Mouse (Mus musculus): ENCODE data around the gene Tstd2.

The Tstd2 gene

DNA sequence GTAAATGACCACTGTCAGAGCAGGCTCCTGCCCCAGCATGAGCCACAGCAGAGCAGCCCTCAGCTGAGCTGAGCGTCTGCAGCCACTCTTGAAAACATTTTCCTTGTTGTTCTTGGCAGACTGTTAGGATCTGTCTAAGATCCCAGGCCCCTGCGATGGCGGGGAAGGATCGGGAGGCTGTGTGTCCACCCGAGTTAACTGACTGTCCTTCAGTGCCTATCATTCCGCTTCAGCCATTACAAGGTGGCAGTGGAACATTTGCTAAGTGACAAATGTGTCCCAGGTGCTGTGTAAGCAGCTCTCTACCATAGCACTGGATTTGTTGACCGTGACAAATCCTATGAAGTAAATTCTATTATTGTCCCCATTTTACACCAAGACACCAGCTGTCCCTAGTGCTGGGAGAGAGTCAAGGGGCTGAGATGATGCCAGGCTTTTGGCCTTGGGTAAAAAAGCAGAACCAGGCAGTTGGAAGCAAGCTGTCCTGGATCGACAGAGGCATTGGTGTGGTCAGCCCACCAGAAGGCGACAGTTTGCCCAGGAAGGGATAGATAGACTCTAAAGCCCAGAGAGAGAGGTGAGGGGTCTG lies 53.2 kb downstream of the Tstd2 start:
- no peak for DNase-seq (ENCODE audit: low read depth in 2 of 2, low spot score in 2 of 2)

GRCm38 (mm10) chr4:46084416-46085172 lies 53.9 kb downstream of the Tstd2 start:
- DNase-seq (ENCODE audit: low read depth in 2 of 2, low spot score in 2 of 2): no peak

DNA sequence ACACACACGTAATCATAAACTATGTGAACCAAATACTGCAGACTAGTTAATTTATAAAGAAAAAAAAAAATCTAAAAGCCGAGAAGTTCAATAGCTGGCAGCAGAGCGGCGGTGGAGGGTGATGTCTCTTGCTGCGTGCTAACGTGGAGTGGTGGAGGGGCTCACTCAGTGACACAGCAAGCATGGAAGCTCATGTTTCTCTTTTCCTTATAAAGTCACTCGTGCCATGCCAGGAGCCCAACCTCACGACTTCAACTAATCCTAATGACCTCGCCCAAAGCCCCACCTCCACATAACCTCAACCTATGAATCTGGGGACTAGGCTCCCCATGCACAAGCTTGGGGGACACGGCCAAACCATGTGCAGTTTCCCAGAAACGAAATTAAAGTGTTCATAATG lies 55.9 kb downstream of the Tstd2 start:
- DNase-seq (ENCODE audit: low read depth in 2 of 2, low spot score in 2 of 2): no peak

DNA sequence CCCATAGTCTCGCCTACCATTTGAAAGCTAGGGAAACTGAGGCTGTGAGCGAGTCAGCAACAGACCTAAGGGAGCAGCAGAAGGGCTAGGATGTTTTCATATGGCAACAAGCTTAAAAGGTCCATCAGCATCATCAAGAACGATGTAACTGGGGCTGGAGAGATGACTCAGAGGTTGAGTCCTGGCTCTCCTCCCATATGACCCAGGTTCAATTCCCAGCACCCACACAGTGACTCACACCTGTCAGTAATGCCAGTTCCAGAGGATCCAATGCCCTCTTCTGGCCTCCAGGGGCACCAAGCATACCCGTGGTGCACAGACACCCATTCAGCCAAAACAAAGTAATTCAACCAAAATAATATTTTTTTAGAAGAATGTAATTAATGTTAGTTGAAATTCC lies 58.2 kb downstream of the Tstd2 start:
- DNase-seq (ENCODE audit: low read depth in 2 of 2, low spot score in 2 of 2): no peak

DNA sequence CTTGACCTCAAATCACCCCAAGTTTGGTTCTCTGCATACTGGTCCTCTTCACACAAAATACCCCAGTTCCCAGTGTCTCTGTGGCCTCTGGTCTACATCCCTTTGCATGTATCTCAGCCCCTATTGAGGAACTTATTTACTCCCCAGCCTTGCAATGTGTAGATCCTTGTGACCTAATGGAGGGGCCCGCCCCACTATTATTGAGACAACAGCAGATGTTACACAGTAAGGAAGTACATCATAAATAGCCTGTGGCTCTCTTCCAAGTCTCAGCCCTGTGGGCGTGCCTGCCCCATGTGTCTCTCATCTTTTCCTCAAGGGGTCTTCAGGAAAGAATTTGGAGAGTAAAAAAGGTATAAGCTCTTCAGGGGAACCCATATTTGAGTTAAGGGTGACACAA lies 61.6 kb downstream of the Tstd2 start:
- DNase-seq (ENCODE audit: low read depth in 2 of 2, low spot score in 2 of 2): no peak

- no peak for DNase-seq (ENCODE audit: low read depth in 2 of 2, low spot score in 2 of 2)
Observed at GRCm38 (mm10) chr4:46075664-46076063, 62.8 kb downstream of the Tstd2 start.

DNA sequence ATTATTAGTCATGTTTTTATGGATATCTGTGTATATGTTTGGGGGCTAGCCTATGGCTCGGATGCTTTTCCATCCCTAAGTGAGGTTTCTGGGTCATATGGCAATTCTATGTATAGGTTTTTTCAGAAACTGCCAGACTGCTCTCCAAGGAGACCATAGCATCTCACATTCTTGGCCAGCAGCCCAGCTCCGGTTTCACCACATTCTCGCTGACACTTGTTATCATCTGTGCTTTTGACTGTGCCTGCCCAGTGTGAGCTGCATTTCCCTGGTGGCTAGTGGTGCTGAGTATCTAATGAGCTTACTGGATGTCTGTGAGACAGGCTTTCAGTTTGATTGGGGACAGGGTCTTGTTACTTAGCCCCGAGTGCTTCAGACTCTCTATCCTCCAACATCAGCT lies 64.8 kb downstream of the Tstd2 start:
- no peak for DNase-seq (ENCODE audit: low read depth in 2 of 2, low spot score in 2 of 2)

- DNase-seq (ENCODE audit: low read depth in 2 of 2, low spot score in 2 of 2): no peak
Observed at GRCm38 (mm10) chr4:46072631-46073030, 65.9 kb downstream of the Tstd2 start.

GRCm38 (mm10) chr4:46069851-46070482 lies 68.5 kb downstream of the Tstd2 start:
- no peak for DNase-seq (ENCODE audit: low read depth in 2 of 2, low spot score in 2 of 2)

- no peak for DNase-seq (ENCODE audit: low read depth in 2 of 2, low spot score in 2 of 2)
Observed at GRCm38 (mm10) chr4:46068573-46068972, 69.9 kb downstream of the Tstd2 start.

DNA sequence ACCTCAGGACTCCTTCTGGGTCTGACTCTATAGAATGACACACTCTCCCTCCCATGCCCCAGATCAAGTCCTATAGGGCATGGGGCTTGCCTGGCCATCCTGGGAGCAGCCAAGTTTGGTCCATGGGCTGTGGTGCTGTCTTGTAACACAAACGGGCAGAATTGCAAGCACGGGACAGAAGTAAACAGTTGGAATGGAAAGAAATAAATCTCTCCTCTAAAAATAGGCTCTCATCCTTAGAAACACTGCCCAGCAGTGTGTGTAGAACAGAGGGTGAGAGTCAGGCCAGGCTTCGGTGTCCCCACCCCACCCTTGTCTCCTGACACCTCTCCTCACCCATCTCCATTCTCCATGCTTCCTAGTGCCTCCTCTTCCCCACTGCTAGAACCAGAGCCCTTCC lies 70.4 kb downstream of the Tstd2 start:
- DNase-seq (ENCODE audit: low read depth in 2 of 2, low spot score in 2 of 2): no peak

GRCm38 (mm10) chr4:46065695-46066340 lies 72.7 kb downstream of the Tstd2 start:
- DNase-seq (ENCODE audit: low read depth in 2 of 2, low spot score in 2 of 2): no peak

DNA sequence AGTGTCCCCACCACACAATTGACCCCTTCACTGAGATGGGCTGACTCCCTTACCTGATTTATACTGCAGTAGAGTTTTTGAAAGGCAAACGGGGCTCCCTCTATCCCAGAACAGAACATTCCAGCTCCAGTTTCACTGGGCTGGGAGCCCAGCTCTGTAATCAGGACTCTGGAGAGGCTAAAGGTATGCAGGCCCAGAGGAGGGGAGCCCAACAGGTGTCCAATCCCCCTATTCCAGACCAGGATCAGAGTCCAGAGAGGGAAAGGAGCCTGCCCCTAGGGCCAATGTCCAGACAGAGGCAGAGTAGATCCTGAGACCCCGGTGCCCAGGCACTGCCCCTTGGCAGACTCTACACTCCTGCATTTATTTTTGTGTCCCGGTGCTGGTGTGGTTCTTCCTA lies 73.5 kb downstream of the Tstd2 start:
- no peak for DNase-seq (ENCODE audit: low read depth in 2 of 2, low spot score in 2 of 2)

Measured in CD8-positive naive resting alpha-beta T cell, adult 2 months (primary cell).